Mouse (Mus musculus): ENCODE measurements around the gene Dnah7b.
"Not testable (repeated sequence)": the region's sequence is repeated elsewhere in the genome, so short reads cannot be mapped to it uniquely, and the experiment has no call there.

Gene Dnah7b

GRCm38 (mm10) chr1:46278911-46279565 lies 212.9 kb downstream of the Dnah7b start:
- in situ Hi-C loops (cut with MboI, MseI): not testable (repeated sequence)

- in situ Hi-C loops (cut with MboI, MseI): loop anchor here (10.0 kb wide), 1 partner anchor 450 kb away; no protein-coding TSS in a partner anchor
Measured at GRCm38 (mm10) chr1:46294451-46294850, 228.3 kb downstream of the Dnah7b start.

- in situ Hi-C loops (cut with MboI, MseI): loop anchor here (10.0 kb wide), 1 partner anchor 439 kb away; no protein-coding TSS in a partner anchor
Measured at GRCm38 (mm10) chr1:46325942-46326341, 259.8 kb downstream of the Dnah7b start.

- in situ Hi-C loops (cut with MboI, MseI): not testable (repeated sequence)
Measured at GRCm38 (mm10) chr1:46345301-46345700, 279.2 kb downstream of the Dnah7b start.

- in situ Hi-C loops (cut with MboI, MseI): not testable (repeated sequence)
Measured at GRCm38 (mm10) chr1:46380641-46381040, 314.5 kb downstream of the Dnah7b start.

GRCm38 (mm10) chr1:46394681-46395297 lies 328.7 kb downstream of the Dnah7b start:
- in situ Hi-C loops (cut with MboI, MseI): not testable (repeated sequence)

- in situ Hi-C loops (cut with MboI, MseI): loop anchor here (25.0 kb wide), 1 partner anchor 571 kb away; no protein-coding TSS in a partner anchor
Measured at GRCm38 (mm10) chr1:46408324-46409115, 342.4 kb downstream of the Dnah7b start.

GRCm38 (mm10) chr1:46414798-46415197 lies 348.7 kb downstream of the Dnah7b start:
- in situ Hi-C loops (cut with MboI, MseI): loop anchor here (25.0 kb wide), 1 partner anchor 577 kb away; no protein-coding TSS in a partner anchor

GRCm38 (mm10) chr1:46416946-46417345 lies 350.8 kb downstream of the Dnah7b start:
- in situ Hi-C loops (cut with MboI, MseI): loop anchor here (25.0 kb wide), 1 partner anchor 580 kb away; no protein-coding TSS in a partner anchor

GRCm38 (mm10) chr1:46418966-46419365 lies 352.9 kb downstream of the Dnah7b start:
- in situ Hi-C loops (cut with MboI, MseI): loop anchor here (25.0 kb wide), 1 partner anchor 582 kb away; no protein-coding TSS in a partner anchor
